Mouse (Mus musculus) liver, embryonic 15.5 days (tissue): ENCODE results near the gene R3hdm4. TPM values are rescaled to one million over a fixed set of nuclear protein-coding genes. Genes with fewer than 3 reads are reported as not detected.

Experiments used
- ATAC-seq: fragments of 200-750 bp; cut with Nextera tagmentation; 2 replicates; pipeline ENCODE4 v1.8.0; 2017; ENCODE audit warnings: moderate number of reproducible peaks, mild to moderate bottlenecking, moderate library complexity; ENCODE audit not compliant: insufficient read depth
- H3K27ac ChIP-seq: fragments of 300-500 bp; sonication (generic); replicated peaks from 2 replicates; pipeline ENCODE4 v1.5.1; 2015; ENCODE audit warnings: mild to moderate bottlenecking, inconsistent platforms
- H3K27me3 ChIP-seq: fragments of 300-500 bp; sonication (generic); 2 replicates; pipeline ENCODE4 v1.6.1; 2015; ENCODE audit warnings: mild to moderate bottlenecking, inconsistent platforms
- H3K36me3 ChIP-seq: fragments of 300-500 bp; sonication (generic); replicated peaks from 2 replicates; pipeline ENCODE4 v1.6.1; 2015; ENCODE audit warnings: moderate library complexity, mild to moderate bottlenecking, inconsistent platforms
- H3K4me1 ChIP-seq: fragments of 300-500 bp; sonication (generic); replicated peaks from 2 replicates; pipeline ENCODE4 v1.6.1; 2015; ENCODE audit warnings: inconsistent platforms
- H3K4me2 ChIP-seq: fragments of 300-500 bp; sonication (generic); 2 replicates; pipeline ENCODE4 v1.6.1; 2015; ENCODE audit warnings: moderate library complexity, mild to moderate bottlenecking, inconsistent platforms
- H3K4me3 ChIP-seq: fragments of 300-500 bp; sonication (generic); replicated peaks from 2 replicates; pipeline ENCODE4 v1.5.1; 2015; ENCODE audit warnings: mild to moderate bottlenecking, inconsistent platforms
- H3K9ac ChIP-seq: fragments of 300-500 bp; sonication (generic); 2 replicates; pipeline ENCODE4 v1.6.1; 2015; ENCODE audit warnings: moderate library complexity, mild to moderate bottlenecking, inconsistent platforms
- H3K9me3 ChIP-seq: fragments of 300-500 bp; sonication (generic); replicated peaks from 2 replicates; pipeline ENCODE4 v1.6.1; 2016; ENCODE audit warnings: inconsistent platforms
- WGBS: fragments of 180-500 bp; shearing (Covaris S2); methylation state at CpG from one replicate; pipeline ENCODE4 v1.1.7; 2015; ENCODE audit warnings: mixed read lengths; ENCODE audit not compliant: insufficient replicate concordance; 5-methylcytosine and 5-hydroxymethylcytosine counted together
- polyA plus RNA-seq: library from polyadenylated mRNA; unstranded; fragments of >200 nt; fragmentation: Nextera tagmentation; extraction: Ambion mirVana; gene quantifications from 2 replicates; pipeline ENCODE4 v1.2.1, GENCODE M21; 2015

Gene R3hdm4
- polyA plus RNA-seq, 1 experiment from 2014 or later, result 52.4 TPM

GRCm38 (mm10) chr10:79910556-79910955 is 10.5 kb downstream of the R3hdm4 start, which contains the start of gene Gm26602:
TSS of gene Gm26602 (plus strand) at chr10:79910856.
- WGBS, result 86% methylated on average over 4 of the region's 4 CpGs
- Histone ChIP-seq H3K9me3 (no peaks in the 10 kb centered on the region), H3K9ac (no peak within 1 kb of the TSS), H3K4me2 (peak within 1 kb of the TSS; percentile 72; the same call in 1 of the 2 replicates), H3K27ac (peak within 1 kb of the TSS; percentile 82; the same call in 1 of the 2 replicates), H3K4me3 (no peak within 1 kb of the TSS), H3K36me3 (peaks cover 45% of the 10 kb centered on the region), H3K27me3 (no peaks in the 10 kb centered on the region), H3K4me1 (peaks cover 68% of the 10 kb centered on the region)
- ATAC-seq, result no peak

GRCm38 (mm10) chr10:79909092-79909922 is 11.7 kb downstream of the R3hdm4 start:
- Histone ChIP-seq H3K4me1 (peaks cover 55% of the 10 kb centered on the region), H3K4me3 (peak overlapping the region; percentile 96), H3K9me3 (no peaks in the 10 kb centered on the region), H3K36me3 (peaks cover 57% of the 10 kb centered on the region), H3K27me3 (no peaks in the 10 kb centered on the region), H3K27ac (peak overlapping the region; percentile 82), H3K9ac (peak overlapping the region; percentile 35; the same call in 1 of the 2 replicates), H3K4me2 (peak overlapping the region; percentile 72)
- WGBS, result 22% methylated on average over 14 of the region's 14 CpGs
- peak; percentile 69 for ATAC-seq

GRCm38 (mm10) chr10:79908167-79909091 is 12.6 kb downstream of the R3hdm4 start, which contains the start of gene Med16:
TSS of gene Med16 (minus strand) at chr10:79908923.
- H3K9ac ChIP-seq, result peak within 1 kb of the TSS; percentile 97
- peak within 1 kb of the TSS; percentile 96 for H3K4me3 ChIP-seq
- peak within 1 kb of the TSS; percentile 97 for H3K27ac ChIP-seq
- peak; percentile 91 for ATAC-seq
- 1% methylated on average over 52 of the region's 52 CpGs for WGBS
- no peaks in the 10 kb centered on the region for H3K27me3 ChIP-seq
- H3K4me2 ChIP-seq, result peak within 1 kb of the TSS; percentile 72
- H3K36me3 ChIP-seq, result peaks cover 61% of the 10 kb centered on the region
- H3K4me1 ChIP-seq, result peaks cover 47% of the 10 kb centered on the region
- H3K9me3 ChIP-seq, result no peaks in the 10 kb centered on the region

GRCm38 (mm10) chr10:79907415-79907814 is 13.6 kb downstream of the R3hdm4 start:
- 89% methylated on average over 10 of the region's 10 CpGs for WGBS
- H3K4me2 ChIP-seq, result peak overlapping the region; percentile 72
- peaks cover 36% of the 10 kb centered on the region for H3K4me1 ChIP-seq
- H3K9ac ChIP-seq, result no peak overlapping the region
- no peaks in the 10 kb centered on the region for H3K27me3 ChIP-seq
- H3K27ac ChIP-seq, result peak overlapping the region; percentile 97; the same call in 1 of the 2 replicates
- H3K4me3 ChIP-seq, result peak overlapping the region; percentile 96
- no peaks in the 10 kb centered on the region for H3K9me3 ChIP-seq
- no peak for ATAC-seq
- peaks cover 61% of the 10 kb centered on the region for H3K36me3 ChIP-seq

GRCm38 (mm10) chr10:79906712-79907111 is 14.3 kb downstream of the R3hdm4 start:
- WGBS, result 81% methylated on average over 9 of the region's 9 CpGs
- H3K27ac ChIP-seq, result no peak overlapping the region
- H3K9me3 ChIP-seq, result no peaks in the 10 kb centered on the region

GRCm38 (mm10) chr10:79900951-79901410 is 20.0 kb downstream of the R3hdm4 start:
- H3K9ac ChIP-seq, result no peak overlapping the region
- H3K27ac ChIP-seq, result no peak overlapping the region
- H3K36me3 ChIP-seq, result peaks cover 35% of the 10 kb centered on the region
- H3K9me3 ChIP-seq, result no peaks in the 10 kb centered on the region
- no peak overlapping the region for H3K4me2 ChIP-seq
- H3K27me3 ChIP-seq, result no peaks in the 10 kb centered on the region
- ATAC-seq, result no peak
- no peak overlapping the region for H3K4me3 ChIP-seq
- WGBS, result 72% methylated on average over 2 of the region's 2 CpGs
- peaks cover 17% of the 10 kb centered on the region for H3K4me1 ChIP-seq

More at GRCm38 (mm10) chr10:79906712-79907111, 14.3 kb downstream of the R3hdm4 start:
- Histone ChIP-seq H3K9ac (no peak overlapping the region), H3K4me2 (no peak overlapping the region), H3K4me1 (peaks cover 33% of the 10 kb centered on the region), H3K27me3 (no peaks in the 10 kb centered on the region), H3K36me3 (peaks cover 55% of the 10 kb centered on the region), H3K4me3 (no peak overlapping the region)
- no peak for ATAC-seq

- no peak overlapping the region for H3K9ac ChIP-seq
- 0 out of 2 replicates have a peak overlapping the region, but pooled peaks have one; percentile 5 for H3K4me3 ChIP-seq
- peak; percentile 73 for ATAC-seq
- 54% methylated on average over 20 of the region's 20 CpGs for WGBS
- no peaks in the 10 kb centered on the region for H3K9me3 ChIP-seq
- H3K36me3 ChIP-seq, result peaks cover 21% of the 10 kb centered on the region
- peak overlapping the region; percentile 63 for H3K27ac ChIP-seq
- peak overlapping the region; percentile 33 for H3K4me2 ChIP-seq
- peaks cover 17% of the 10 kb centered on the region for H3K4me1 ChIP-seq
- no peaks in the 10 kb centered on the region for H3K27me3 ChIP-seq
Measured at GRCm38 (mm10) chr10:79897316-79898245, 23.4 kb downstream of the R3hdm4 start.

- no peak overlapping the region for H3K4me3 ChIP-seq
- 67% methylated on average over 13 of the region's 13 CpGs for WGBS
- H3K4me1 ChIP-seq, result peaks cover 17% of the 10 kb centered on the region
- peak; percentile 4; the same call in 1 of the 2 replicates for ATAC-seq
- no peak overlapping the region for H3K9ac ChIP-seq
- no peaks in the 10 kb centered on the region for H3K27me3 ChIP-seq
- H3K4me2 ChIP-seq, result no peak overlapping the region
- H3K36me3 ChIP-seq, result peaks cover 18% of the 10 kb centered on the region
- H3K27ac ChIP-seq, result peak overlapping the region; percentile 63
- no peaks in the 10 kb centered on the region for H3K9me3 ChIP-seq
Measured at GRCm38 (mm10) chr10:79896814-79897213, 24.2 kb downstream of the R3hdm4 start.

GRCm38 (mm10) chr10:79896306-79896705 is 24.7 kb downstream of the R3hdm4 start:
- 87% methylated on average over 16 of the region's 16 CpGs for WGBS
- Histone ChIP-seq H3K4me2 (no peak overlapping the region), H3K27me3 (no peaks in the 10 kb centered on the region), H3K4me3 (no peak overlapping the region), H3K27ac (no peak overlapping the region), H3K9me3 (no peaks in the 10 kb centered on the region), H3K36me3 (peaks cover 18% of the 10 kb centered on the region), H3K9ac (no peak overlapping the region), H3K4me1 (peaks cover 17% of the 10 kb centered on the region)
- ATAC-seq, result no peak
